Mouse (Mus musculus) liver, embryonic 14.5 days (tissue): ENCODE measurements at regions not wholly inside any gene's neighbourhood (a gene's known extent, or its start where the extent isn't known, plus 50 kb on each side); places are given as distances from the start of the nearest gene placed in this dataset.

ENCODE experiments used
- ATAC-seq: fragments of 200-750 bp; cut with Nextera tagmentation; 2 replicates; pipeline ENCODE4 v1.8.0; 2017; ENCODE audit warnings: moderate number of reproducible peaks, mild to moderate bottlenecking, moderate library complexity; ENCODE audit not compliant: insufficient read depth
- DNase-seq, 3 experiments: peaks; one replicate each; pipeline ENCODE4 v3.0.0-alpha.2; 2012 to 2013; ENCODE audit warnings: low read depth in 3 of 3, low spot score in 3 of 3
- H3K27ac ChIP-seq: fragments of 300-500 bp; sonication (generic); 2 replicates; pipeline ENCODE4 v1.5.1; 2014; ENCODE audit warnings: moderate library complexity, mild to moderate bottlenecking, control low read depth, inconsistent platforms
- H3K27me3 ChIP-seq: fragments of 300-500 bp; sonication (generic); 2 replicates; pipeline ENCODE4 v1.6.1; 2014; ENCODE audit warnings: mild to moderate bottlenecking, low read length, moderate library complexity; ENCODE audit not compliant: control insufficient read depth, insufficient read depth
- H3K36me3 ChIP-seq: fragments of 300-500 bp; sonication (generic); replicated peaks from 2 replicates; pipeline ENCODE4 v1.6.1; 2014; ENCODE audit warnings: low read depth; ENCODE audit not compliant: control insufficient read depth, insufficient read depth
- H3K4me1 ChIP-seq, 2 experiments: fragments of 200-500 bp in 1 of 2; fragments of 300-500 bp in 1 of 2; sonication (generic) in 1 of 2; replicated peaks; 2 replicates each; pipeline ENCODE4 v1.6.1; 2012 to 2014; ENCODE audit warnings: antibody characterized with exemption in 1 of 2, inconsistent platforms in 1 of 2, low read length in 1 of 2; ENCODE audit not compliant: control insufficient read depth in 2 of 2, insufficient read depth in 2 of 2
- H3K4me2 ChIP-seq: fragments of 300-500 bp; sonication (generic); 2 replicates; pipeline ENCODE4 v1.6.1; 2014; ENCODE audit warnings: low read depth, mild to moderate bottlenecking, control low read depth, moderate library complexity
- H3K4me3 ChIP-seq, 2 experiments: fragments of 200-500 bp in 1 of 2; fragments of 300-500 bp in 1 of 2; sonication (generic) in 1 of 2; 2 replicates each; pipeline ENCODE4 v1.5.1; 2012 to 2014; ENCODE audit warnings: low read depth in 2 of 2, low read length in 2 of 2, mild to moderate bottlenecking in 2 of 2, control low read depth in 1 of 2, inconsistent platforms in 1 of 2, moderate library complexity in 1 of 2; ENCODE audit not compliant: insufficient read depth in 1 of 2
- H3K9ac ChIP-seq: fragments of 300-500 bp; sonication (generic); replicated peaks from 2 replicates; pipeline ENCODE4 v1.6.1; 2014; ENCODE audit warnings: mild to moderate bottlenecking, control low read depth, moderate library complexity
- H3K9me3 ChIP-seq: fragments of 300-500 bp; sonication (generic); 2 replicates; pipeline ENCODE4 v1.6.1; 2016; ENCODE audit warnings: low read length, mixed read lengths; ENCODE audit not compliant: control insufficient read depth
- CTCF ChIP-seq: IDR thresholded peaks from 2 replicates; pipeline ENCODE4 v1.5.1; 2016; ENCODE audit warnings: antibody characterized with exemption, low read depth, control low read depth
- EP300 ChIP-seq: IDR thresholded peaks from 2 replicates; pipeline ENCODE4 v1.6.1; 2016; ENCODE audit warnings: antibody characterized with exemption, low read depth
- WGBS: fragments of 180-500 bp; shearing (Covaris S2); extraction: QIAGEN DNeasy Blood & Tissue Kit; methylation state at CpG from one replicate; pipeline ENCODE4 v1.1.7; 2014; ENCODE audit not compliant: insufficient replicate concordance; 5-methylcytosine and 5-hydroxymethylcytosine counted together

- H3K27me3 ChIP-seq: no peaks in the 10 kb centered on the region
- no peak overlapping the region for H3K4me3 ChIP-seq
- 64% methylated on average over 4 of the region's 4 CpGs for WGBS
- no peak overlapping the region for H3K27ac ChIP-seq
- TF ChIP-seq EP300 (no peak), CTCF (no peak)
- ATAC-seq: no peak
- no peak overlapping the region for H3K9ac ChIP-seq
- H3K4me1 ChIP-seq: no peaks in the 10 kb centered on the region
- no peak overlapping the region for H3K4me2 ChIP-seq
- no peaks in the 10 kb centered on the region for H3K36me3 ChIP-seq
- DNase-seq: no peak
- no peaks in the 10 kb centered on the region for H3K9me3 ChIP-seq
Observed at GRCm38 (mm10) chr17:82731561-82731960, 483.5 kb upstream of the Pkdcc start.

GRCm38 (mm10) chr17:82742445-82742844, 472.6 kb upstream of the Pkdcc start:
- no peak for DNase-seq
- WGBS: 61% methylated on average over 1 of the region's 1 CpGs

GRCm38 (mm10) chr17:82757400-82757799, 457.7 kb upstream of the Pkdcc start:
- 62% methylated on average over 3 of the region's 3 CpGs for WGBS
- no peak overlapping the region for H3K4me2 ChIP-seq
- H3K4me3 ChIP-seq: no peak overlapping the region
- H3K9me3 ChIP-seq: no peaks in the 10 kb centered on the region
- no peaks in the 10 kb centered on the region for H3K36me3 ChIP-seq
- DNase-seq (no peak), ATAC-seq (no peak)
- no peak overlapping the region for H3K9ac ChIP-seq
- H3K27me3 ChIP-seq: no peaks in the 10 kb centered on the region
- no peak overlapping the region for H3K27ac ChIP-seq
- TF ChIP-seq EP300 (no peak), CTCF (no peak)
- H3K4me1 ChIP-seq: no peaks in the 10 kb centered on the region

More at GRCm38 (mm10) chr17:82742445-82742844, 472.6 kb upstream of the Pkdcc start:
- Histone ChIP-seq H3K9me3 (no peaks in the 10 kb centered on the region), H3K27me3 (no peaks in the 10 kb centered on the region), H3K9ac (no peak overlapping the region), H3K4me2 (no peak overlapping the region), H3K36me3 (no peaks in the 10 kb centered on the region), H3K4me1 (no peaks in the 10 kb centered on the region), H3K4me3 (no peak overlapping the region), H3K27ac (no peak overlapping the region)
- ATAC-seq: no peak
- TF ChIP-seq CTCF: no peak
- TF ChIP-seq EP300: no peak

- Histone ChIP-seq H3K4me2 (no peak overlapping the region), H3K27me3 (no peaks in the 10 kb centered on the region), H3K9me3 (no peaks in the 10 kb centered on the region), H3K36me3 (no peaks in the 10 kb centered on the region), H3K27ac (no peak overlapping the region), H3K4me3 (no peak overlapping the region), H3K9ac (no peak overlapping the region), H3K4me1 (no peaks in the 10 kb centered on the region)
- ATAC-seq (no peak), DNase-seq (no peak)
- TF ChIP-seq EP300 (no peak), CTCF (no peak)
- WGBS: 44% methylated on average over 2 of the region's 2 CpGs
Observed at GRCm38 (mm10) chr17:82779096-82779495, 436.0 kb upstream of the Pkdcc start.

GRCm38 (mm10) chr17:82822129-82822528, 393.0 kb upstream of the Pkdcc start:
- Histone ChIP-seq H3K4me2 (no peak overlapping the region), H3K4me1 (no peaks in the 10 kb centered on the region), H3K4me3 (no peak overlapping the region), H3K27me3 (no peaks in the 10 kb centered on the region), H3K27ac (no peak overlapping the region), H3K36me3 (no peaks in the 10 kb centered on the region), H3K9ac (no peak overlapping the region), H3K9me3 (no peaks in the 10 kb centered on the region)
- ATAC-seq: no peak
- DNase-seq: no peak
- TF ChIP-seq CTCF: no peak
- no peak for TF ChIP-seq EP300
- 40% methylated on average over 3 of the region's 3 CpGs for WGBS

- no peak overlapping the region for H3K27ac ChIP-seq
- H3K36me3 ChIP-seq: no peaks in the 10 kb centered on the region
- no peak for ATAC-seq
- TF ChIP-seq EP300 (no peak), CTCF (no peak)
- H3K4me3 ChIP-seq: no peak overlapping the region
- H3K4me2 ChIP-seq: no peak overlapping the region
- no peak for DNase-seq
- 23% methylated on average over 7 of the region's 7 CpGs for WGBS
- H3K9ac ChIP-seq: no peak overlapping the region
- no peaks in the 10 kb centered on the region for H3K4me1 ChIP-seq
- H3K9me3 ChIP-seq: no peaks in the 10 kb centered on the region
- no peaks in the 10 kb centered on the region for H3K27me3 ChIP-seq
Observed at GRCm38 (mm10) chr17:82824057-82824456, 391.0 kb upstream of the Pkdcc start.
